Mouse (Mus musculus): ENCODE measurements around the gene Astn2. TPM values are rescaled to one million over a fixed set of nuclear protein-coding genes. Genes with fewer than 3 reads are reported as not detected.
"Not testable (repeated sequence)": the region's sequence is repeated elsewhere in the genome, so short reads cannot be mapped to it uniquely, and the experiment has no call there.

The Astn2 gene
- polyA plus RNA-seq, 1 experiment from 2014 or later = 0.08 TPM

- not testable (repeated sequence) for H3K27ac ChIP-seq (ENCODE audit: low read length); H3K4me3 ChIP-seq (ENCODE audit: low read length); H3K9me3 ChIP-seq (ENCODE audit: control insufficient read depth, low read length); H3K4me1 ChIP-seq (replicated peaks; ENCODE audit: control insufficient read depth, insufficient read depth, low read length); H3K27me3 ChIP-seq (ENCODE audit: control insufficient read depth, insufficient read depth, low read depth, low read length); H3K4me2 ChIP-seq (ENCODE audit: low read depth, low read length); H3K36me3 ChIP-seq (ENCODE audit: control insufficient read depth, insufficient read depth, low read length); ATAC-seq (ENCODE audit: low read depth); H3K9ac ChIP-seq (ENCODE audit: low read length)
- WGBS = 59% methylated on average over 2 of the region's 2 CpGs
Observed at GRCm38 (mm10) chr4:65679786-65680185, 724.6 kb downstream of the Astn2 start.

- WGBS = 8% methylated on average over 5 of the region's 5 CpGs
- no peaks in the 10 kb centered on the region for H3K4me1 ChIP-seq (replicated peaks; ENCODE audit: control insufficient read depth, insufficient read depth, low read length)
- no peaks in the 10 kb centered on the region for H3K27me3 ChIP-seq (ENCODE audit: control insufficient read depth, insufficient read depth, low read depth, low read length)
- H3K4me2 ChIP-seq (ENCODE audit: low read depth, low read length) = no peak overlapping the region
- no peaks in the 10 kb centered on the region for H3K9me3 ChIP-seq (ENCODE audit: control insufficient read depth, low read length)
- no peak overlapping the region for H3K4me3 ChIP-seq (ENCODE audit: low read length)
- no peak overlapping the region for H3K27ac ChIP-seq (ENCODE audit: low read length)
- no peaks in the 10 kb centered on the region for H3K36me3 ChIP-seq (ENCODE audit: control insufficient read depth, insufficient read depth, low read length)
- no peak overlapping the region for H3K9ac ChIP-seq (ENCODE audit: low read length)
- ATAC-seq (ENCODE audit: low read depth) = no peak
Observed at GRCm38 (mm10) chr4:65678929-65679328, 725.5 kb downstream of the Astn2 start.

- H3K4me1 ChIP-seq (replicated peaks; ENCODE audit: control insufficient read depth, insufficient read depth, low read length) = no peaks in the 10 kb centered on the region
- no peak overlapping the region for H3K4me3 ChIP-seq (ENCODE audit: low read length)
- 60% methylated on average over 5 of the region's 5 CpGs for WGBS
Observed at GRCm38 (mm10) chr4:65678495-65678894, 725.9 kb downstream of the Astn2 start.

GRCm38 (mm10) chr4:65674267-65674978, 730.0 kb downstream of the Astn2 start:
- no peaks in the 10 kb centered on the region for H3K27me3 ChIP-seq (ENCODE audit: control insufficient read depth, insufficient read depth, low read depth, low read length)
- ATAC-seq (ENCODE audit: low read depth) = no peak
- no peaks in the 10 kb centered on the region for H3K36me3 ChIP-seq (ENCODE audit: control insufficient read depth, insufficient read depth, low read length)
- WGBS = 94% methylated on average over 4 of the region's 4 CpGs
- no peaks in the 10 kb centered on the region for H3K9me3 ChIP-seq (ENCODE audit: control insufficient read depth, low read length)
- no peak overlapping the region for H3K4me2 ChIP-seq (ENCODE audit: low read depth, low read length)
- no peak overlapping the region for H3K9ac ChIP-seq (ENCODE audit: low read length)
- no peaks in the 10 kb centered on the region for H3K4me1 ChIP-seq (replicated peaks; ENCODE audit: control insufficient read depth, insufficient read depth, low read length)
- no peak overlapping the region for H3K4me3 ChIP-seq (ENCODE audit: low read length)
- no peak overlapping the region for H3K27ac ChIP-seq (ENCODE audit: low read length)

More at GRCm38 (mm10) chr4:65678495-65678894, 725.9 kb downstream of the Astn2 start:
- ATAC-seq (ENCODE audit: low read depth) = no peak
- Histone ChIP-seq H3K27ac (ENCODE audit: low read length) (no peak overlapping the region), H3K9ac (ENCODE audit: low read length) (no peak overlapping the region), H3K9me3 (ENCODE audit: control insufficient read depth, low read length) (no peaks in the 10 kb centered on the region), H3K36me3 (ENCODE audit: control insufficient read depth, insufficient read depth, low read length) (no peaks in the 10 kb centered on the region), H3K4me2 (ENCODE audit: low read depth, low read length) (no peak overlapping the region), H3K27me3 (ENCODE audit: control insufficient read depth, insufficient read depth, low read depth, low read length) (no peaks in the 10 kb centered on the region)

- Histone ChIP-seq H3K4me2 (ENCODE audit: low read depth, low read length) (no peak overlapping the region), H3K4me1 (replicated peaks; ENCODE audit: control insufficient read depth, insufficient read depth, low read length) (no peaks in the 10 kb centered on the region), H3K9ac (ENCODE audit: low read length) (no peak overlapping the region), H3K36me3 (ENCODE audit: control insufficient read depth, insufficient read depth, low read length) (no peaks in the 10 kb centered on the region), H3K4me3 (ENCODE audit: low read length) (no peak overlapping the region), H3K27ac (ENCODE audit: low read length) (no peak overlapping the region), H3K27me3 (ENCODE audit: control insufficient read depth, insufficient read depth, low read depth, low read length) (no peaks in the 10 kb centered on the region), H3K9me3 (ENCODE audit: control insufficient read depth, low read length) (no peaks in the 10 kb centered on the region)
- no peak for ATAC-seq (ENCODE audit: low read depth)
- WGBS = 53% methylated on average over 4 of the region's 4 CpGs
Observed at GRCm38 (mm10) chr4:65673418-65673933, 730.9 kb downstream of the Astn2 start.

GRCm38 (mm10) chr4:65672294-65672693, 732.1 kb downstream of the Astn2 start:
- H3K4me2 ChIP-seq (ENCODE audit: low read depth, low read length) = no peak overlapping the region
- H3K4me1 ChIP-seq (replicated peaks; ENCODE audit: control insufficient read depth, insufficient read depth, low read length) = no peaks in the 10 kb centered on the region
- H3K27ac ChIP-seq (ENCODE audit: low read length) = peak overlapping the region; percentile 55; the same call in 1 of the 2 replicates
- whole genome bisulfite sequencing = 30% methylated on average over 2 of the region's 2 CpGs
- H3K36me3 ChIP-seq (ENCODE audit: control insufficient read depth, insufficient read depth, low read length) = no peaks in the 10 kb centered on the region
- no peaks in the 10 kb centered on the region for H3K27me3 ChIP-seq (ENCODE audit: control insufficient read depth, insufficient read depth, low read depth, low read length)
- ATAC-seq (ENCODE audit: low read depth) = peak; percentile 89
- no peaks in the 10 kb centered on the region for H3K9me3 ChIP-seq (ENCODE audit: control insufficient read depth, low read length)
- H3K4me3 ChIP-seq (ENCODE audit: low read length) = no peak overlapping the region
- H3K9ac ChIP-seq (ENCODE audit: low read length) = no peak overlapping the region

- Histone ChIP-seq H3K9ac (ENCODE audit: low read length) (no peak overlapping the region), H3K27ac (ENCODE audit: low read length) (no peak overlapping the region), H3K9me3 (ENCODE audit: control insufficient read depth, low read length) (no peaks in the 10 kb centered on the region), H3K4me2 (ENCODE audit: low read depth, low read length) (no peak overlapping the region), H3K27me3 (ENCODE audit: control insufficient read depth, insufficient read depth, low read depth, low read length) (no peaks in the 10 kb centered on the region), H3K4me1 (replicated peaks; ENCODE audit: control insufficient read depth, insufficient read depth, low read length) (no peaks in the 10 kb centered on the region), H3K4me3 (ENCODE audit: low read length) (no peak overlapping the region), H3K36me3 (ENCODE audit: control insufficient read depth, insufficient read depth, low read length) (no peaks in the 10 kb centered on the region)
- peak; percentile 92 for ATAC-seq (ENCODE audit: low read depth)
- WGBS = 25% methylated on average over 6 of the region's 6 CpGs
Observed at GRCm38 (mm10) chr4:65671585-65672184, 732.7 kb downstream of the Astn2 start.

GRCm38 (mm10) chr4:65667030-65667610, 737.3 kb downstream of the Astn2 start:
- Histone ChIP-seq H3K9me3 (ENCODE audit: control insufficient read depth, low read length) (no peaks in the 10 kb centered on the region), H3K4me1 (replicated peaks; ENCODE audit: control insufficient read depth, insufficient read depth, low read length) (no peaks in the 10 kb centered on the region), H3K9ac (ENCODE audit: low read length) (no peak overlapping the region), H3K4me2 (ENCODE audit: low read depth, low read length) (no peak overlapping the region), H3K27ac (ENCODE audit: low read length) (no peak overlapping the region), H3K27me3 (ENCODE audit: control insufficient read depth, insufficient read depth, low read depth, low read length) (no peaks in the 10 kb centered on the region), H3K4me3 (ENCODE audit: low read length) (no peak overlapping the region), H3K36me3 (ENCODE audit: control insufficient read depth, insufficient read depth, low read length) (no peaks in the 10 kb centered on the region)
- no peak for ATAC-seq (ENCODE audit: low read depth)
- WGBS = 85% methylated on average over 5 of the region's 5 CpGs

- H3K9me3 ChIP-seq (ENCODE audit: control insufficient read depth, low read length) = no peaks in the 10 kb centered on the region
- WGBS = 77% methylated on average over 6 of the region's 6 CpGs
- no peak overlapping the region for H3K4me3 ChIP-seq (ENCODE audit: low read length)
- H3K9ac ChIP-seq (ENCODE audit: low read length) = no peak overlapping the region
- H3K27me3 ChIP-seq (ENCODE audit: control insufficient read depth, insufficient read depth, low read depth, low read length) = no peaks in the 10 kb centered on the region
- H3K4me1 ChIP-seq (replicated peaks; ENCODE audit: control insufficient read depth, insufficient read depth, low read length) = no peaks in the 10 kb centered on the region
- H3K36me3 ChIP-seq (ENCODE audit: control insufficient read depth, insufficient read depth, low read length) = no peaks in the 10 kb centered on the region
- ATAC-seq (ENCODE audit: low read depth) = no peak
- H3K4me2 ChIP-seq (ENCODE audit: low read depth, low read length) = no peak overlapping the region
- H3K27ac ChIP-seq (ENCODE audit: low read length) = no peak overlapping the region
Observed at GRCm38 (mm10) chr4:65663176-65663575, 741.2 kb downstream of the Astn2 start.

Data from lung, embryonic 16.5 days (tissue).